Mouse (Mus musculus) gastrocnemius, postnatal 25 days (tissue): ENCODE data around the gene Pitx3. TPM values are rescaled to one million over a fixed set of nuclear protein-coding genes. Genes with fewer than 3 reads are reported as not detected.

Experiments used
- total RNA-seq, 2 experiments: library from RNA; stranded (reverse); gene quantifications; 1 replicate in 1 of 2; 2 replicates in 1 of 2; pipeline ENCODE4 v1.2.3; 2021

Pitx3 gene
- total RNA-seq, 2 experiments from 2014 or later: 9.9 to 12.7 TPM

Other genes with a start within 250 kb of the Pitx3 start
- gene Armh3, start 149.8 kb downstream of the Pitx3 start, total RNA-seq: 10 to 100 TPM; 10.2 TPM
- 1 to 10 TPM; 2.7 to 3.9 TPM for gene Hps6, start 144.8 kb downstream of the Pitx3 start, total RNA-seq
- 10 to 100 TPM; 12.5 to 13.7 TPM for gene Pprc1, start 103.4 kb downstream of the Pitx3 start, total RNA-seq
- gene Ldb1, start 103.1 kb downstream of the Pitx3 start, total RNA-seq: 10 to 100 TPM; 15.5 to 16.5 TPM
- 10 to 100 TPM; 15.0 to 19.7 TPM for gene Nolc1, start 72.5 kb downstream of the Pitx3 start, total RNA-seq
- gene Elovl3, start 16.4 kb downstream of the Pitx3 start, total RNA-seq: not detected
- gene Gbf1, start 4.2 kb upstream of the Pitx3 start, total RNA-seq: 10 to 100 TPM; 47.4 to 48.3 TPM
- gene Nfkb2, start 156.0 kb upstream of the Pitx3 start, total RNA-seq: 1 to 10 TPM; 7.2 to 8.5 TPM
- gene Psd, start 178.8 kb upstream of the Pitx3 start, total RNA-seq: under 1 TPM; 0.28 to 0.54 TPM
- gene Fbxl15, start 179.9 kb upstream of the Pitx3 start, total RNA-seq: 1 to 10 TPM; 2.9 TPM
- gene Cuedc2, start 190.4 kb upstream of the Pitx3 start, total RNA-seq: 10 to 100 TPM; 56.1 to 56.5 TPM
- gene Mfsd13a, start 192.8 kb upstream of the Pitx3 start, total RNA-seq: 1 to 10 TPM; 1.0 to 1.2 TPM
- gene 2310034G01Rik, start 202.0 kb upstream of the Pitx3 start, total RNA-seq: under 1 TPM; 0.33 to 0.38 TPM
- gene Actr1a, start 247.4 kb upstream of the Pitx3 start, total RNA-seq: 10 to 100 TPM; 49.3 to 53.1 TPM
- 1 to 10 TPM; 6.0 to 6.1 TPM for gene Sufu, start 248.6 kb upstream of the Pitx3 start, total RNA-seq